Mouse (Mus musculus) adrenal gland, adult 10 weeks (tissue): Measurements from ENCODE around the gene Fam222a. TPM values are rescaled to one million over a fixed set of nuclear protein-coding genes. Genes with fewer than 3 reads are reported as not detected.

Experiments used
- polyA plus RNA-seq: library from polyadenylated mRNA; stranded (reverse); fragments of 350-450 nt; fragmentation: Illumina TruSeq; extraction: RNeasy Lipid Tissue Mini Kit (QIAGEN cat#74804); gene quantifications from one replicate; pipeline ENCODE4 v1.2.3, GENCODE M21; 2014; ENCODE audit warnings: low read depth, low replicate concordance

The Fam222a gene
- polyA plus RNA-seq = 3.8 TPM

DNA sequence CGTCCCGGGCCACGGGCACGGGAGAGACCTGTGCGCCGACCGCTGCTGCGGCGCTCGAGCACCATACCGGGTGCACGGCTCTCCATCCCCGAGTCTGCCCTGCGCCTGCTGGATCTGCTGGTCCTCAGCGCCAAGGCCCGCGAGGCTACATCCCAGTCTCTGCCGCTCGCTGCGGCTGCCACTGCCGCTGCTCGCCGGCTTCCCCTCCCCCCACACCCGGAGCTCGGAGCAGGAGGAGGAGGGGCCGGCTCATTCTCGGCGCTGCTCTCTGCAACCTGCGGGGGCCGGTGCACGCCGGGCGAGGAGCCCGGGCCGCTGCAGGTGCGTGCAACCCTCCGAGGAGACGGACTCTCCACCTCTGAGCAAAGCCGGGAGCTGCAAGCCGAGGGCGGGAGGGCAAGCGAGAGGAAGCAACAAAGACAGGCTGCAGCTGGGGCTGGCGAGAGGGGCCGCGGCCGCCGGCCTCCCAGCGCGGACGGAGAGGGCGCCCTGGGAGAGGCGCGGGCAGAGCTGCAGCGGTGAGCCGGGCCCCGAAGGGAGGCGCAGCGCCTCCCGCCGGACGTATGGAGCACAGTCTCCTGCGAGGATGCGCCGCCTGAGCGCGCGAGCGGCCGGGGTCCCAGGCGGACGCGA lies at the start of gene Fam222a:
TSS of gene Fam222a (plus strand) at position 452 of the 633 bp plus-strand sequence.

GRCm38 (mm10) chr5:114658255-114658654 lies 90.4 kb downstream of the Fam222a start, which contains the start of gene Trpv4:
Gene Trpv4, minus strand, starts transcription at chr5:114658421.

Other genes with a start within 250 kb of the Fam222a start
- 38.4 TPM for gene Kctd10, start 187.5 kb upstream of the Fam222a start, polyA plus RNA-seq
- 5.7 TPM for gene Ube3b, start 187.4 kb upstream of the Fam222a start, polyA plus RNA-seq
- gene Mmab, start 124.0 kb upstream of the Fam222a start, polyA plus RNA-seq = 7.3 TPM
- gene Mvk, start 123.7 kb upstream of the Fam222a start, polyA plus RNA-seq = not detected
- gene Trpv4, start 90.4 kb downstream of the Fam222a start, polyA plus RNA-seq = not detected
- gene Gltp, start 123.0 kb downstream of the Fam222a start, polyA plus RNA-seq = 30.6 TPM
- gene Tchp, start 139.7 kb downstream of the Fam222a start, polyA plus RNA-seq = 0.82 TPM
- 46.3 TPM for gene Ankrd13a, start 206.7 kb downstream of the Fam222a start, polyA plus RNA-seq
- gene Git2, start 207.5 kb downstream of the Fam222a start, polyA plus RNA-seq = 19.1 TPM